Mouse (Mus musculus): ENCODE data around the gene Atrx. TPM values are rescaled to one million over a fixed set of nuclear protein-coding genes. Genes with fewer than 3 reads are reported as not detected.

The Atrx gene
- polyA plus RNA-seq, 1 experiment from 2014 or later = 267 TPM

DNA sequence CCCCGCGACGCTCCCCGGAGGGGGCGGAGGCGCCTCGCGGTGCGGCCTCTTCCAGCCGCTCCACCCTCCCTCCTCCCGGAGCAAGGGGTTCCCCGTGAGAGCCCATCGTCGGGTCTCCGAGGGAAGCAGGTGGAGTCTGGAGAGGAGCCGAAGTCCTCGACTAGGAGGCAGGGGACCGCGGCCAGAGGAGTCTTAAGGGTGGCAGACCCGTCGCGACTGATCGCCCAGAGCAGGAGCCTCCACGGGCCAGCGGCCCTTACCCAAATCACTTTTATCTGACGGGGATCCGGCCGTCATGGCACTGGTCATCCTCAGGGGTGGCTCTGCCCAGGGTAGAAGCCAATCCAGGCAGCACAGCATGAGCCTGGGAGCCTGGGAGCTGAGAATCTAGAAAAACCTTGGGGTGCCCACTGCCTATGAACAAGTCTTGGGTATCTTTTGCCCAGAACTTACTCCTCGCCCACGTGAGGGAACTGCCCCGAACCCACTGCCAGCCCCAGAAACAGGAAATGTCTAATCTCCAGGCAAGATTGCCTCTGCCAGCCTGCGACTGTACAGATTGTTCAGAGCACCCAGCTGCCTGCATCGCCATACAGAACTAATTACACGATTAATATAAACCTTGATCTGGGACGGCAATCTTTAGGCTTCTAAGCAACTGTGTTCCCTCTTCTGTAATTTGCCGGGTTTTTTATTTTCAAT lies 164.0 kb downstream of the Atrx start:
- peaks cover 7% of the 10 kb centered on the region; the same call in 1 of the 2 replicates for H3K4me1 ChIP-seq (replicated peaks)
- no peaks in the 10 kb centered on the region for H3K36me3 ChIP-seq
- H3K4me2 ChIP-seq = peak overlapping the region; percentile 62
- H3K9me3 ChIP-seq = no peaks in the 10 kb centered on the region
- 24% methylated on average over 31 of the region's 36 CpGs for WGBS
- no peak overlapping the region for H3K27ac ChIP-seq
- H3K4me3 ChIP-seq = peak overlapping the region; percentile 40
- H3K9ac ChIP-seq = peak overlapping the region; percentile 19; the same call in 1 of the 2 replicates
- ATAC-seq (ENCODE audit: low FRiP score) = 0 out of 2 replicates have a peak, but pooled peaks have one; percentile 33
- peaks cover 70% of the 10 kb centered on the region for H3K27me3 ChIP-seq

DNA sequence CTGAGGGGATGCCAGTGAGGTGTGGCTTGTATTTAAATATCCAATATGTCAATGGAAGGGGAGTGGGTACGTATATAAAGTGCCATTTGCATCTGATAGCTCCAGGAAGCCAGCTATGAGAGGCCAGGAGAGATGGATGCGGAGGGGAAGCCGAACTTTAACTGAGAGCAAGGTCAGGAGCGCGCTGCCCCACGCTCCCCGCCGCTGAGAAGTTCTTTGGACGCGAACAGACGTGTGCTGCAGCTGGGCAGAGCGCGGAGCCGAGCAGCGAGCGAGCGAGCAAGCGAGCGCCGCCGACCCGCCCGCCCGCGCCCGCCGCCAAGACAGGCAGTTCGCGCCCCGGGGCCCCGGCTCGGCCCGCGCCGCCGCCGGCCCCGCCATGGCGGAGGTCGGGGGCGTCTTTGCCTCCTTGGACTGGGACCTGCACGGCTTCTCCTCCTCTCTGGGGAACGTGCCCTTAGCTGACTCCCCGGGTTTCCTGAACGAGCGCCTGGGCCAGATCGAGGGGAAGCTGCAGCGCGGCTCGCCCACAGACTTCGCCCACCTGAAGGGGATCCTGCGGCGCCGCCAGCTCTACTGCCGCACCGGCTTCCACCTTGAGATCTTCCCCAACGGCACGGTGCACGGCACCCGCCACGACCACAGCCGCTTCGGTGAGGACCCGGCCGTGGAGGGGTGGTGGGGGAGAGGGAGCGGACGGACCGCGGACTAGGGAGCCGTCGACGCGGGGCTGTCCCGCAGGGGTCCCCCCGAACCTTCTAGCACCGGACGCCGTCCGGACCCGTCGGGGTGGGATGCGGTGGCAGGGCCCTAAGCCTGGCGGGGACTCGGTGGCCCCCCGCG lies 164.8 kb downstream of the Atrx start, which contains the start of gene Fgf16:
TSS of gene Fgf16 (plus strand) at position 118 of the 843 bp plus-strand sequence.
- 11% methylated on average over 47 of the region's 86 CpGs for WGBS
- Histone ChIP-seq H3K27me3 (peaks cover 66% of the 10 kb centered on the region), H3K4me3 (peak within 1 kb of the TSS; percentile 40), H3K27ac (no peak within 1 kb of the TSS), H3K9me3 (no peaks in the 10 kb centered on the region), H3K4me2 (peak within 1 kb of the TSS; percentile 62), H3K36me3 (no peaks in the 10 kb centered on the region), H3K9ac (peak within 1 kb of the TSS; percentile 35), H3K4me1 (replicated peaks) (peaks cover 7% of the 10 kb centered on the region; the same call in 1 of the 2 replicates)
- peak; percentile 44 for ATAC-seq (ENCODE audit: low FRiP score)

DNA sequence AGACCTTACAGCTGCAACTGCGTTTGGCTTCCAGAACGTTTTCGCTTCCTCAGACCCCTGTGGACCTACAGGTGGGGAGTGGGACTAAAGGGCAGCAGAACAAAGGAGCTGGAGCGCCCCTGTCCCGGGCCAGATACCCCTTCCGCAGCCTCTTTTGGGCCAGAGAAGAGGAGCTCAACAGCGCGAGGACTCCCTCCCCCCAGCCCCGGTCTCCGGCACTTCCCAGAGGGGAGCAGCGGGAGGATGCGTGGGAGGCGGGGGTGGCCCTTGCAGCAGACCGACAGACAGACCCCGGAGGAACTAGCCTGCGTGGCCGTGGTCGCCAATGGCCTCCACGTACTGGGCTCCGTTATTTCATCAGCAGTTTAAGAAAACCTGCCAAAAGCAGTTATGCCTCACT lies 165.6 kb downstream of the Atrx start:
- H3K27me3 ChIP-seq = peaks cover 66% of the 10 kb centered on the region
- H3K4me1 ChIP-seq (replicated peaks) = peaks cover 7% of the 10 kb centered on the region; the same call in 1 of the 2 replicates
- peak overlapping the region; percentile 62 for H3K4me2 ChIP-seq
- 18% methylated on average over 19 of the region's 20 CpGs for WGBS
- H3K9me3 ChIP-seq = no peaks in the 10 kb centered on the region
- ATAC-seq (ENCODE audit: low FRiP score) = peak; percentile 40
- peak overlapping the region; percentile 35; the same call in 1 of the 2 replicates for H3K9ac ChIP-seq
- no peaks in the 10 kb centered on the region for H3K36me3 ChIP-seq
- peak overlapping the region; percentile 40 for H3K4me3 ChIP-seq
- no peak overlapping the region for H3K27ac ChIP-seq

DNA sequence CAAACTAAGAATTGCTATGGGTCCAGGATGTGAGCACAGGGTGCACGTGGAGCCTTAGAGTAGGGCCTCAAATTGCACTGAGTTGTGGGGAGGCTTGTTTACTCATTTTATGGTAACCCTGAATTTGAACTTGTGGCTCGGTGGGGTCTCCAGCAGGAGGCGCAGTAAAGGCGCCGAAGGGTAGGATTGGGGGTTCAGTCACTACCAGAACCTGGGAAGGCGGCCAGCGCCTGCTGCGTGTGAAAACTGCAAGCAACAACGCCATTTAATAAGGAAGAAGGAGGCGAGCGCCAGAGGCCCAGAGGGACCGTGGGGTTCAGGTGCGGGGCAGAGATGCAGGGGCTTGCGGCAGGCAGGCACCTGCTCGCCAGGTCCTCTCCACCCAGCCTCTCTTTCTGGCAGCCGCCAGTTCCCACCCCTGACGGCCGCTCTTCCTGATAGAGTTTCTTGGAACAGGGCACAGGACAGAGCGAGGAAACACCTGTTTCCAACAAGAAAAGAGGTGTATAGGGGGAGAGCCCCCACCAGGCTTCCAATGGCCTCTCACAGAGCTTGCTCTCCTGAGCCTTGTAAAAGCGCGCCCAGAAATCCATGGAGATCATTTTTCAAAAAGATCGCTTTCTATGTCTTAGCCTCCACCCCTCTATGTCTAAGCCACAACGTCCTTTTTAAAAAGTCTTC lies 166.2 kb downstream of the Atrx start:
- peak overlapping the region; percentile 62 for H3K4me2 ChIP-seq
- H3K4me3 ChIP-seq = peak overlapping the region; percentile 40
- H3K27me3 ChIP-seq = peaks cover 63% of the 10 kb centered on the region
- ATAC-seq (ENCODE audit: low FRiP score) = 0 out of 2 replicates have a peak, but pooled peaks have one; percentile 14
- 13% methylated on average over 23 of the region's 23 CpGs for WGBS
- H3K36me3 ChIP-seq = no peaks in the 10 kb centered on the region
- no peak overlapping the region for H3K27ac ChIP-seq
- no peaks in the 10 kb centered on the region for H3K9me3 ChIP-seq
- 0 out of 2 replicates have a peak overlapping the region, but pooled peaks have one; percentile 35 for H3K9ac ChIP-seq
- H3K4me1 ChIP-seq (replicated peaks) = peaks cover 7% of the 10 kb centered on the region; the same call in 1 of the 2 replicates

Other genes with a start within 250 kb of the Atrx start
- not detected in 2 replicates for gene Fgf16, start 165.1 kb downstream of the Atrx start, polyA plus RNA-seq (2015; fragmentation: Nextera tagmentation; extraction: Ambion mirVana)
- gene Magt1, start 82.5 kb upstream of the Atrx start, polyA plus RNA-seq (2015; fragmentation: Nextera tagmentation; extraction: Ambion mirVana) = 25.5 and 28.0 TPM in 2 replicates
- gene Cox7b, start 86.3 kb upstream of the Atrx start, polyA plus RNA-seq (2015; fragmentation: Nextera tagmentation; extraction: Ambion mirVana) = 376 and 403 TPM in 2 replicates
- 17.6 and 17.9 TPM in 2 replicates for gene Atp7a, start 97.9 kb upstream of the Atrx start, polyA plus RNA-seq (2015; fragmentation: Nextera tagmentation; extraction: Ambion mirVana)
- 0.21 and 0.34 TPM in 2 replicates for gene Tlr13, start 213.8 kb upstream of the Atrx start, polyA plus RNA-seq (2015; fragmentation: Nextera tagmentation; extraction: Ambion mirVana)

All from hindbrain, embryonic 13.5 days (tissue).